Mouse (Mus musculus): ENCODE results near the gene Btnl6.
"Not testable (repeated sequence)": the region's sequence is repeated elsewhere in the genome, so short reads cannot be mapped to it uniquely, and the experiment has no call there.

Gene Btnl6

GRCm38 (mm10) chr17:34517252-34517651 lies at the start of gene Btnl6:
Gene Btnl6, minus strand, starts transcription at chr17:34517352.
- no peak for DNase-seq (ENCODE audit: low spot score in 2 of 2)

- no peak for DNase-seq (ENCODE audit: low spot score in 2 of 2)
These were observed 47.6 kb upstream of the Btnl6 start for GRCm38 (mm10) chr17:34564796-34565195.

GRCm38 (mm10) chr17:34564003-34564421 lies 46.9 kb upstream of the Btnl6 start, which contains the start of gene Notch4:
Gene Notch4, plus strand, starts transcription at chr17:34564268.
- DNase-seq (ENCODE audit: low spot score in 2 of 2): no peak

GRCm38 (mm10) chr17:34563354-34563753 lies 46.2 kb upstream of the Btnl6 start:
- DNase-seq (ENCODE audit: low spot score in 2 of 2): no peak

- no peak for DNase-seq (ENCODE audit: low spot score in 2 of 2)
These were observed 45.4 kb upstream of the Btnl6 start for GRCm38 (mm10) chr17:34562595-34562994.

DNA sequence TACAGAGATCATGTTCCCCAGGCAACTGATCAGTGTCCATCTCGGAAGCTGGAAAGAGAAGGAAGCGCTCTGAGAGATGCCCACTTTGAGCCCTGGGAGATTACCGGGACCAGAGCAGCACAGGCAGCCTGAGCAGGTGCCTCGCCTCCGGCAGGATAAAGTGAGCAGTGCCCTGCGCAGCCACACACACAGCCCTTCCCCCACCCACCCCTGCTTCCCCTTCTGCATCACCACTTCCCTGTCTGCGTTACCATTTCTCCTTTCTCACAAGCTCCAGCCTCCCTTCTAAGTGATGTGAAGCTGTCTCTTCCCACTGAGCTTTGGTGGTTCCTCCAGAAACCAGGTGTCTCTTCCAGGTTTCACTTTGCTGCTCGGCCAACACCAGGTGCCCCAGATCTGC lies 44.0 kb upstream of the Btnl6 start:
- no peak for DNase-seq (ENCODE audit: low spot score in 2 of 2)

DNA sequence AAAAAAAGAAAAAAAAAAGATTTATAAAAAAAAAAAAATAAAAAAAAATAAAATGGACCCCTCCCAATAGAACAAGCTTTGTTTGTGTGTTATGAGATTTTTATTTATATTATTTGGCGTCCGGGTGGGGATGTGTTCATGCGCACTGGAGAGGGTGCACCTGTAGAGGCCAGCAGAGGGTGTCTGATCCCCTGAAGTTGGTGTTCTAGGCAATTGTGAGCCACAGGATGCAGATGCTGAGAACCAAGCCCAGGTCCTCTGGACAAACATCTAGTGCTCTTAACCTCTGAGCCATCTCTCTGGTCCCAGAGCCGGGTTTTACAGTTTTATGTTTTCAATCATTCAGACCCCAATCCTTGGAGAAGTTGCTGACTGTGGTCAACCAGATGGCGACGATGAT lies 43.3 kb upstream of the Btnl6 start:
- DNase-seq (ENCODE audit: low spot score in 2 of 2): no peak

- no peak for DNase-seq (ENCODE audit: low spot score in 2 of 2)
These were observed 42.7 kb upstream of the Btnl6 start for GRCm38 (mm10) chr17:34559895-34560294.

GRCm38 (mm10) chr17:34559116-34559515 lies 42.0 kb upstream of the Btnl6 start:
- no peak for DNase-seq (ENCODE audit: low spot score in 2 of 2)

- no peak for DNase-seq (ENCODE audit: low spot score in 2 of 2)
These were observed 40.3 kb upstream of the Btnl6 start for GRCm38 (mm10) chr17:34557411-34557810.

DNA sequence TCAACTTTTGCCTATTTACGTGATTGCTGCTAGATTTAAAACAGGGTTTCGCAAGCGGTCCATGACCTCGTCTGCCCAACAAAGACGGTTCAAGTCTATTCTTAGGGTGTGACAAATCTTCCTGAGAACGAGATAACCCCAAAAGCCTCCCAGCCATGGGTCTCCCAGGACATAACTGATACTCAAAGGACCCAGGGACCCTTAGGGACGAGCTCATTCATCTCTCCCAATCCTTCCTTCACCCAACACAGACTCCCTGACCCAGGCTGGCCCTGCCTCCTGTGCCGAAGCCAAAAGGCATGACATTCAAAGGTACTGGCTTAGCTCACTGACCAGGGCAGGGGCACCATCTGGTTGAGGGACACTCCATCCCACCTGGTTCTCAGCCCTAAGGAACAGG lies 39.3 kb upstream of the Btnl6 start:
- no peak for DNase-seq (ENCODE audit: low spot score in 2 of 2)

DNA sequence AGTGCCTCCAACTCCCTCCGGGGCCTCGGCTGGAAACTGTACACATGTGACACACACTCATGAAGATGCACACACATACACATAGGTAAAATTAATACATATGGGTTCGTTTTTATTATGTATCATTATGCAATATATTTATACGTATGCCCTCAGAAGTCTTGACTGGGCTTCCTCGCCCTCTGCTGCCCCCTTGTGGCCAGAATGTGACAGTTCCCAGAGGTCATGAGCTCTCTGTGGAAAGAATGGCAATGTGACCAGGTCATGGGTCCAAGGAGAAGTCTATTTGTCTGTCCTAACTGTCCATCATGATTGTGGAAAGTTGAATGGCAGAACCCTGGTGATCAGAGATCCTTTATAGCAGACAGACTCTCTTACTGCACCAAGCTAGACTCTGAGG lies 38.3 kb upstream of the Btnl6 start:
- DNase-seq (ENCODE audit: low spot score in 2 of 2): peak; percentile 38 to 62

DNA sequence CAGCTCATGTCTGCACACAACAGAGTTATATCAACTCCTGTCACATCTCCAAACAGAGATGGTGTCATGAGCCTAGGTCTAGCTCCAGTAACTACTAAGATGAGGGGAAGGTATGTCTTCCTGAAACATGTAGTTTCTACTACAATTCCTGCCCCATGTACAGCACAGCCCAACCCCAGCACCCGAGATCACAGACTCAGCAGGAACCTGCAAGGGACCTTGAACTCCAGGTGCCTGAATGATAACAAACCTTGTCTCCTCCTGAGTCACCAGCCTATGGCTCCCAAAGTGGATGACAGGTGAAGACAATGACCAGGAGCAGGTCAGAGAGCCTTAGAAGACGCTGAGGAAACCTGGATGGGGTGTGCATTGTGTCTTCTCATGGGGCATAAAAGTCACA lies 32.7 kb upstream of the Btnl6 start:
- no peak for DNase-seq (ENCODE audit: low spot score in 2 of 2)

DNA sequence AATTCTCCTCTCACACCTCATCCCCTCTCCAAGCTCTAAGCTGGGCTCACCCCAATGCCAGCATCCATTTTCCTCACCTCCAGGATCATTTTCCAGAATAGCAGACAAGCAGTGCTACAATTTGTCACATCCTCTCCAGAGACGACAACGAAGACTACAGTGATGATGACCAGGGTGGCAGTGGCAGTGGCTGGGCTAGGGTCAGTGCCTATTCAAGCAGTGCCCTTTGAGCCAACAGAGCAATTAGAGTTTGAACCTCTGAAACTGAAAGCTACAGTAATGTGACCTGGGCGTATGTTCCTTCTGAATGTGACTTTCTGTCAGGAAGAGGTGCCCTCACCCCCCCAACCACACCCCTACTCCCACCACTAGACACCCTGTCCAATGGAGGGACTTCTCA lies 32.0 kb upstream of the Btnl6 start:
- no peak for DNase-seq (ENCODE audit: low spot score in 2 of 2)

GRCm38 (mm10) chr17:34547601-34548000 lies 30.4 kb upstream of the Btnl6 start:
- DNase-seq (ENCODE audit: low spot score in 2 of 2): no peak

DNA sequence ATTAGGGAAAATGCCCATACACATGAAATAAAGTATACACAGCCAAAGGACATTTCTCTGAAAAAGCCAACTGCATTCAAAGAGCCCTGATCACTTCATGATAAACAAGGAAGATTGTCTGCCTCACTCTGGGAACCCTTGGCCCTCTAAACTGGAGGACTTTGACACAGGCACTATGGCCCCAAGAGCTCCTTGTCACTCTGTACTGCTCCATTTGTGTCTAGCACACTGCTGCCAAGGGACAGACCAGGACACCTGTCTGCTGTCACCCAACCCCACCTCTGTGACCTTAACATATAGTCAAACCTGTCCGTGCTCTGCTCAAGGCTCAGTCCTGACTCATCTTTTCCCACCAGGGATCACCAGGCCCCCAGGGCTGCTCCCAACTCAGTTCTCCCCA lies 29.6 kb upstream of the Btnl6 start:
- DNase-seq (ENCODE audit: low spot score in 2 of 2): no peak

- not testable (repeated sequence) for DNase-seq (ENCODE audit: low spot score in 2 of 2)
These were observed 26.4 kb upstream of the Btnl6 start for GRCm38 (mm10) chr17:34543567-34543966.

DNA sequence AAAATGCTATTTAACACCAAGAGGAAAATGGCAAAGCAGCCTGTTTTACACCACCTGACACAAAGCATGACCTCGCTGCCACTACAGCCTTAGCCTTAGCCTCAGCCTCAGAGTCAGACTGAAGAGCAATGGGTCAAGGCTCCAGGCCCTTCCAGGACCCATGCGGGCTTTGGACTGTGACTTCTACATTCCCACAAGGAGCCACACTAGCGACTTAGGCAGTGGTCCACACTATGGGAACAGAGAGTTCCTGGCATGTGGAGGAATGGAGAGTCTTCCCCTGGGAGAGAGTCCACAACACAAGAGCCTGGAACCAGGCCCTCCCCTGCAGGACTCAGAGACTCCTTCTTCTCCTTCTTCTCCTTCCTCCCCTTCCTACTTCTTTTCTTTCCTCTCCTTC lies 15.5 kb upstream of the Btnl6 start:
- DNase-seq (ENCODE audit: low spot score in 2 of 2): no peak

- no peak for DNase-seq (ENCODE audit: low spot score in 2 of 2)
These were observed 1.8 kb upstream of the Btnl6 start for GRCm38 (mm10) chr17:34519001-34519400.

- not testable (repeated sequence) for DNase-seq (ENCODE audit: low spot score in 2 of 2)
These were observed 1.4 kb upstream of the Btnl6 start for GRCm38 (mm10) chr17:34518571-34518970.

DNA sequence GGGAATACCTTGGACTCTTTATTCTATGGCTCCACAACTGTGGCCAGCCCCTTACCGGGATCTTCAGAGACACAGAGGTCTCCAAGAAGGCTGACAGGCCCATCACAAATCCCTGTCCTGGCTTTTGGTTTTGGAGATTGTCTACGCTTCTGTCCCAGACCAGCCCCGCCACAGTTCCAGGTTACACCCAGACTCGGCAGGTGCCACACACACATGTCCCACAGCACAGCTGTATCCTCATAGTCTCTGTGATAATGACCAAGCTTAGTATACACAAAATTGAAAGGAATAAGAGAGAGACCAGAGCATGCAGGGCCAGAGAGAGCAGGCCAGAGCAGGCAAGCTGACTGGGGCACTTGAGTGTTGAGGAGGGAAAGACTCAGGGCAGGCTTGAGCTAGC lies 643 bp upstream of the Btnl6 start:
- no peak for DNase-seq (ENCODE audit: low spot score in 2 of 2)

- DNase-seq (ENCODE audit: low spot score in 2 of 2): no peak
These were observed 638 bp downstream of the Btnl6 start for GRCm38 (mm10) chr17:34516514-34516913.

DNA sequence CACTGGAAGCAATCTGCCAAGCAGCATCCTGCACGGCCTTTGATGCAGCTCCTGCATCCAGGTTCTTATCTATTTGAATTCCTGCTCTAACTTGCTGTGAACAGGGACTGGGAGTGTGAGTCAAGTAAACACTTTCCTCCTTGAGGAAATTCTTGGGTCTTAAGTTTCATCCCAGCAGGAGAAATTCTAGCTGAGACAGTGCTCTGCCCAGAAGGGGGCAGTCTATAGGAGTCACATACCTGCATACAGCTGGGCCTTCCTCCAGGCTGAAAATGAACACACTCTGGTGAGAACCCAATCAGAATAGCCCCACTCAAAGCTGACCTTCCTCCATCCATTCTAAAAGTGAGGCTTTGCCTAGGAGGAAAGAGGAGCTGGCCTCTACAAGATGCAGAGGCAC lies 5.4 kb downstream of the Btnl6 start:
- DNase-seq (ENCODE audit: low spot score in 2 of 2): not testable (repeated sequence)

DNA sequence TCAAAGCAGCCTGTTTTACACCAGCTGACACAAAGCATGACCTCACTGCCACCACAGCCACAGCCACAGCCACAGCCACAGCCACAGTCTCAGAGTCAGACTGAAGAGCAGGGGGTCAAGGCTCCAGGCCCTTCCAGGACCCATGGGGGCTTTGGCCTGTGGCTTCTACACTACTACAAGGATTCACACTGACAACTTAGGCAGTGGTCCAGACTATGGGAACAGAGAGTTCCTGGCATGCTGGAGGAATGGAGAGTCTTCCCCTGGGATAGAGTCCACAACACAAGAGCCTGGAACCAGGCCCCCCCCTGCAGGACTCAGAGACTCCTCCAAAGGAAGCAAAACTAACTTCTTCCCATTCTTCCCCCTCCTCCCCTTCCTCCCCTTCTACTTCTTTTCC lies 9.6 kb downstream of the Btnl6 start:
- DNase-seq (ENCODE audit: low spot score in 2 of 2): no peak

GRCm38 (mm10) chr17:34497726-34498125 lies 19.4 kb downstream of the Btnl6 start:
- not testable (repeated sequence) for DNase-seq (ENCODE audit: low spot score in 2 of 2)
